Mouse (Mus musculus): ENCODE results near the gene Mcat. TPM values are rescaled to one million over a fixed set of nuclear protein-coding genes. Genes with fewer than 3 reads are reported as not detected.
"Not testable (repeated sequence)": the region's sequence is repeated elsewhere in the genome, so short reads cannot be mapped to it uniquely, and the experiment has no call there.

The Mcat gene
- total RNA-seq, 4 experiments from 2014 or later: 38.4 to 51.7 (median 43.9) TPM

DNA sequence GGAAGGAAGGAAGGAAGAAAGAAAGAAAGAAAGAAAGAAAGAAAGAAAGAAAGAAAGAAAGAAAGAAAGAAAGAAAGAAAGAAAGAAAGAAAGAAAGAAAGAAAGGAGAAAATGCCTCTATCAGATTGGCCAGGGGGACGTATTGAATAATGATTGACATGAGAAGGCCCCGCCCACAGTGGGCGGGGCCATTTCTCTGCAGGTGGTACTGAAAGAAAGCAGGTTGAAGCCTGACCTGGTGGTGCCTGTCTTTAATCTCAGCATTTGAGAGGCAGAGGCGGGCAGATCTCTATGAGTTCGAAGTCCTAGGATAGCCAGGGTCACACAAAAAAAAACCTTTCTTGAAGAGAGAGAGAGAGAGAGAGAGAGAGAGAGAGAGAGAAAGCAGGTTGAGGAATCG is 62.1 kb downstream of the Mcat start:
- not testable (repeated sequence) for DNase-seq

DNA sequence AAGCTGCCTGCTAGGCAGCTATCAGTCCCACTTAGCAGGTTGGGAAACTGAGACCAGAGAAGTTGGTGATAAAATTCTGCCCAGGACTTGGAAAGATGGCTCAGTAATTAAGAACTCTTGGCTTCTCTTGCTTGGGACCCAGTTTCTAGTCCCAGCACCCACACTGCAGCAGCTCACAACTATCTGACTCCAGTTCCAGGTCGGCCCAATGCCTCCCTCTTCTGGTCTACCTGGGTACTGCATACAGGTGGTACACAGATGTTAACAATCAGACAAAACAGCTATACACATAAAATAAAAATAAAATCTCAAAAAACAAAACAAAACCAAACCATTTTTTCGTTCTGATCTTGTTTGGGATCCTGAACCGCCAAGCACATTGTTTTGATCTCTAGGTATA is 63.2 kb downstream of the Mcat start:
- DNase-seq: no peak

DNA sequence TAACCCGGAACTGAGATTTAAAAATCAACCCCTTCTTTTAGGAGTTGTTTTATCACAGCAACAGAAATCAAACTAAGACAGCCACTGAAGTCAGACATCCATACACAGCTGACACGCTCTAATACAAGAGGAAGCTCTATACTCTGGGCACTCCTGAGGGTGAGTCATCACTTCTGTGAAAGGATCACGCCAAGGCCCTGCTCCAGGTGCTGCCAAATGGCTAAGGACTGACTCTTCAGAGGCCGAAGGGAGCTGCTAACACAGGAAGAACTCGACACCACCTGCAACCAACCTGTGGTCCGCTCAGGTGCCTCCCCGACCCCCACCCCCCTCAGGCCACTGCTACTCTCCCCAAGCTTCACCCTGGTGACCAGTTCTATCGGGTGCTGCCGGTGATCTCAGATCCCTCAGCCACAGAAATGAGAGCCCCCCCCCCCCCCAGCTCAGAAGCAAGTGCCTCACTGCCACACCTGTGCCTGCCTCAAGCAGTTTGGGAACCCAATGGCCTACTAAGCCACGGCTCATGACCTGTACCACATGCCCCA is 64.3 kb downstream of the Mcat start:
- no peak for DNase-seq

DNA sequence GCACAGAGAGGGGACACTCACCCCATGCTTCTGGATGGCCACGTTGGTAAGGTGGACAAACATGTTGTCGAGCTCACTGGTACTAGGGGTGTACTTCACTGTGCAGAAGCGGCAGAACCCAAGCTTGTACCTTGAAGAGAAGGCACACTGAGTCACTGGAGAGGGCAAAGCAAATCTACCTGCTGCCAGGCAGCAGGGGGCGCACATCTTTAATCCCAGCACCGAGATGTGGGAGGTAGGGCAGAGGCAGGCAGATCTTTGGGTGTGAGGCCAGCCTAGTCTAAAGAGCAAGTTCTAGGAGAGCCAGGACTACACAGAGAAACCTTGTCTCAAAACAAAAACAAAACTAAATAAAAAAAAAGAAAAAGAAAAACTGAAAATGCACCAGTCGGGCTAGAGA is 66.3 kb downstream of the Mcat start:
- DNase-seq: no peak

Small RNA genes lying within 50 kb of the gene (microRNA-seq; reads per million reads assigned to microRNA genes)
- gene Gm24575: 0 reads per million in 2 experiments

Other genes with a start within 250 kb of the Mcat start
- gene Arfgap3, start 213.5 kb downstream of the Mcat start, total RNA-seq (2022): 10 to 100 TPM; 28.9 to 47.7 (median 40.1) TPM
- 100 to 1,000 TPM in 2 of 4 experiments, 10 to 100 TPM in 2; 88.4 to 126 (median 102) TPM for gene Pacsin2, start 99.2 kb downstream of the Mcat start, total RNA-seq (2022)
- 10 to 100 TPM in 2 of 4 experiments, 1 to 10 TPM in 2; 9.8 to 16.5 (median 13.1) TPM for gene Ttll1, start 52.9 kb downstream of the Mcat start, total RNA-seq (2022)
- gene Bik, start 36.9 kb downstream of the Mcat start, total RNA-seq (2022): 1 to 10 TPM; 3.1 to 8.1 (median 5.4) TPM
- gene Tspo, start 195 bp downstream of the Mcat start, total RNA-seq (2022): 100 to 1,000 TPM; 480 to 546 (median 516) TPM
- 10 to 100 TPM; 38.9 to 46.7 (median 42.5) TPM for gene Ttll12, start 31.4 kb upstream of the Mcat start, total RNA-seq (2022)
- gene Scube1, start 161.2 kb upstream of the Mcat start, total RNA-seq (2022): 1 to 10 TPM; 4.1 to 6.4 (median 6.0) TPM
- under 1 TPM in 2 of 4 experiments, not detected in 2; 0.17 to 0.40 TPM for gene Mpped1, start 215.7 kb upstream of the Mcat start, total RNA-seq (2022)